Mouse (Mus musculus): ENCODE results near the gene Cryzl2.

DNA sequence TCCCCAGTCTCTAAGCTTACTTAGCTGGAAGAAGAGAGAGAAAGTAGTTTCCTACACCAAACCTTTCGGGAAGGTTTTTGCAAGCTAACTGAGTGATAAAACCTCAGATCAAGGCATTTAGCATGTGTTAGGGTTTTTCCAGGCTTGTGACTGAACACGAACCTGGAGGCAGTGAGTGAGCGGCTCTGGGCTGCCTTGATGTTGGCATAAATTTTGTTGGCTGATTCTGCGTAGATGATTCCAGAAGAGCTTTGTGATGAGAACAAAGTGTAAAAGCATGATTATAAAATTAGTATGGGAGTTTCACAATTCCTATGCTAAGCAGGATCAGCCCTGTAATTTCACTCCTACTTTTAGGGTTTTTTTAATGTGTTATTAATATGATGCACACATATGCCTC lies 30.8 kb upstream of the Cryzl2 start:
- TF ChIP-seq POU5F1 (IDR thresholded peaks at IDR 0.05; ENCODE audit: borderline replicate concordance, low read length) (no peak), CTCF (conservative IDR thresholded peaks at IDR 0.05; ENCODE audit: low read length) (no peak), NANOG (IDR thresholded peaks at IDR 0.05; ENCODE audit: borderline replicate concordance, low read length) (no peak)
